Mouse (Mus musculus) forebrain, postnatal 0 days (tissue): ENCODE results near the gene Arid1b. TPM values are rescaled to one million over a fixed set of nuclear protein-coding genes. Genes with fewer than 3 reads are reported as not detected.

Experiments used
- ATAC-seq: fragments of 200-750 bp; cut with Nextera tagmentation; 2 replicates; pipeline ENCODE4 v1.8.0; 2017; ENCODE audit warnings: mild to moderate bottlenecking, moderate library complexity
- DNase-seq: peaks from one replicate; pipeline ENCODE4 v3.0.0-alpha.2; 2015
- H3K27ac ChIP-seq: fragments of 300-500 bp; sonication (generic); 2 replicates; pipeline ENCODE4 v1.5.1; 2014; ENCODE audit warnings: low read depth, mild to moderate bottlenecking, antibody characterized with exemption, low read length, moderate library complexity, mixed read lengths
- H3K27me3 ChIP-seq: fragments of 300-500 bp; sonication (generic); 2 replicates; pipeline ENCODE4 v1.6.1; 2014; ENCODE audit warnings: mild to moderate bottlenecking, low read length, mixed read lengths; ENCODE audit not compliant: insufficient read depth
- H3K36me3 ChIP-seq: fragments of 300-500 bp; sonication (generic); 2 replicates; pipeline ENCODE4 v1.6.1; 2014; ENCODE audit warnings: mild to moderate bottlenecking, moderate library complexity; ENCODE audit not compliant: insufficient read depth
- H3K4me1 ChIP-seq: fragments of 300-500 bp; sonication (generic); 2 replicates; pipeline ENCODE4 v1.6.1; 2014; ENCODE audit warnings: antibody characterized with exemption; ENCODE audit not compliant: insufficient read depth
- H3K4me2 ChIP-seq: fragments of 300-500 bp; sonication (generic); 2 replicates; pipeline ENCODE4 v1.6.1; 2014; ENCODE audit warnings: low read depth, mild to moderate bottlenecking, moderate library complexity
- H3K4me3 ChIP-seq: fragments of 300-500 bp; sonication (generic); 2 replicates; pipeline ENCODE4 v1.5.1; 2014; ENCODE audit warnings: low read depth, low read length, mixed read lengths
- H3K9ac ChIP-seq: fragments of 300-500 bp; sonication (generic); 2 replicates; pipeline ENCODE4 v1.6.1; 2014; ENCODE audit warnings: mild to moderate bottlenecking
- H3K9me3 ChIP-seq: fragments of 300-500 bp; sonication (generic); 2 replicates; pipeline ENCODE4 v1.6.1; 2016; ENCODE audit warnings: low read length
- CTCF ChIP-seq: sonication (generic); IDR thresholded peaks from 2 replicates; pipeline ENCODE4 v1.5.1; 2016; ENCODE audit warnings: antibody characterized with exemption, control low read depth, low read depth
- WGBS: fragments of 180-500 bp; shearing (Covaris S2); extraction: QIAGEN DNeasy Blood & Tissue Kit; methylation state at CpG from one replicate; pipeline ENCODE4 v1.1.7; 2014; 5-methylcytosine and 5-hydroxymethylcytosine counted together
- polyA plus RNA-seq: library from polyadenylated mRNA; unstranded; fragments of >200 nt; fragmentation: Nextera tagmentation; extraction: Ambion mirVana; gene quantifications from 2 replicates; pipeline ENCODE4 v1.2.1, GENCODE M21; 2015
- total RNA-seq: library from RNA; depleted of rRNA; stranded (reverse); fragments of >200 nt; gene quantifications from 2 replicates; pipeline ENCODE4 v1.2.3, GENCODE M21; 2014

The Arid1b gene
- total and polyA plus RNA-seq, 2 experiments from 2014 or later: 10.5 to 51.6 TPM

DNA sequence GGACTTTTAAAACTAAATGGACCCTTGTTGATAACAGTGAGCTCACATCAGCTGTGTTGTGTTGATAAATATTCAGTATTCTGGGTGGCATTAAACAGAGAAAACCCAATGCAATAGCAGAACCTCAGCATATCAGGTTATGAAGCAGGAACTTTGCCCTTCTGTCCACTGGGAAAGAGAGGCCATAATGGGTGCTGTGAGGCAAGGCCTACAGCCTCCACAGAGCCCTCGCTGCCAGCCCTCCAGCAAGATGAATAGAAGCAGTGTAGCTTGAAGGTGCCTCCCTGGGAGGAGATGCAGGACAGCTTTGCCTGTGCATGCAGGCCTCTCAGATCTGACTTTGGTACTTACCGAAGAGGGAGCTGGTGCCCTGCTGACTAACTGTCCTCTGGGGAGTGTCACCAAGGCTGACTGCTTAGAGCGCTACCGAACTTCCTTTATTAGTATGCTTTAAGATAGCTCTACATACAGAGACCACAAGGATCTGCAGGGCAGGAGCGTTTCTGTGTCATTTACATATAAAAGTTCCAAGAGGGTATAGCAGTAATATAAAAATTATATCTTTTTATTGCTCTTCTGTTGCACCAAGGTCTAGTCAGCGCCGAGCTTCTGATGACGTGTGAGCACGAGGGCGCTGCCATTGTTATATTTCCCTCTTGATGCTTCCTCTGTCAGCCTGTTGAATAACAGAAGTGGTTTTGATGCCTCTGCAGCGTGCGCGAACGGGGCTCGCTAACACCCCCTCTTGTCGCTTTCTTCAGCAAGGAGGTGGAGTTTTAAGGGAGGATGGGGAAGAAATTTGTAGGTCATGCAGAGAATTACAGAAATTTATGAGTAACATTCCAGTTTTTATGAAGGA lies 244.5 kb downstream of the Arid1b start:
- no peak overlapping the region for H3K4me3 ChIP-seq
- peaks cover 24% of the 10 kb centered on the region; the same call in 1 of the 2 replicates for H3K4me1 ChIP-seq
- no peak overlapping the region for H3K4me2 ChIP-seq
- H3K27ac ChIP-seq: no peak overlapping the region
- no peak overlapping the region; the same call in 1 of the 2 replicates for H3K9ac ChIP-seq
- TF ChIP-seq CTCF: no peak
- WGBS: 34% methylated on average over 16 of the region's 16 CpGs
- peak; percentile 74; the same call in 1 of the 2 replicates for ATAC-seq
- peak; percentile 40 for DNase-seq
- no peaks in the 10 kb centered on the region for H3K9me3 ChIP-seq
- peaks cover 3% of the 10 kb centered on the region; the same call in 1 of the 2 replicates for H3K36me3 ChIP-seq
- no peaks in the 10 kb centered on the region for H3K27me3 ChIP-seq

- no peaks in the 10 kb centered on the region for H3K27me3 ChIP-seq
- DNase-seq (no peak), ATAC-seq (no peak)
- WGBS: 66% methylated on average over 2 of the region's 2 CpGs
- H3K9me3 ChIP-seq: no peaks in the 10 kb centered on the region
- TF ChIP-seq CTCF: no peak
- no peak overlapping the region for H3K4me3 ChIP-seq
- H3K36me3 ChIP-seq: peaks cover 3% of the 10 kb centered on the region; the same call in 1 of the 2 replicates
- no peak overlapping the region for H3K9ac ChIP-seq
- 0 out of 2 replicates have a peak, but pooled peaks cover 4% of the 10 kb centered on the region for H3K4me1 ChIP-seq
- no peak overlapping the region for H3K4me2 ChIP-seq
- H3K27ac ChIP-seq: no peak overlapping the region
These were observed 250.4 kb downstream of the Arid1b start for GRCm38 (mm10) chr17:5244526-5244925.

DNA sequence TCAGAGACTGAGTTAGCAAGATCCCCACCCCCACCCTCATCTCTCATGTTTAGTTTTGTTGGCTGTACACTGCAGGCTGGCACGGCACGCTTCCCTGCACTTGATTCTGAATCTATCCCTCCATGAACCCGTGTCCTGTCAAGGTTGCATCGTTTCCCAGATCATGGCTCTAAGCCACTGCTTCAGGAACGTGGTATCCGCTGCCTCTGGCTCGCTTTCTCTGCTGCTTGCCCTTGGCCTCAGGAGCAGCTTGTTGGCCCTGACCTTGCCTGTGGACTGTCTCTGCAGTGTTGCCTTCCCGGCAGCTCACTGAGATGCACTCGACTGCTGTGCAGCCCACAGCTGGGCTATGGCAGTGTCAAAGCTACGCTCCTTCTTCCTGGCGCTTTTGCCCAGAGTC lies 252.6 kb downstream of the Arid1b start:
- WGBS: 70% methylated on average over 11 of the region's 11 CpGs
- H3K9ac ChIP-seq: no peak overlapping the region
- no peaks in the 10 kb centered on the region for H3K9me3 ChIP-seq
- H3K27ac ChIP-seq: no peak overlapping the region
- 0 out of 2 replicates have a peak, but pooled peaks cover 4% of the 10 kb centered on the region for H3K4me1 ChIP-seq
- no peak overlapping the region for H3K4me3 ChIP-seq
- no peaks in the 10 kb centered on the region for H3K27me3 ChIP-seq
- no peak overlapping the region for H3K4me2 ChIP-seq
- no peak for TF ChIP-seq CTCF
- no peak for DNase-seq
- peaks cover 3% of the 10 kb centered on the region; the same call in 1 of the 2 replicates for H3K36me3 ChIP-seq
- ATAC-seq: no peak

GRCm38 (mm10) chr17:5247247-5247646 lies 253.1 kb downstream of the Arid1b start:
- H3K27ac ChIP-seq: no peak overlapping the region
- TF ChIP-seq CTCF: no peak
- no peak overlapping the region for H3K4me3 ChIP-seq
- 0 out of 2 replicates have a peak, but pooled peaks cover 4% of the 10 kb centered on the region for H3K4me1 ChIP-seq
- DNase-seq (no peak), ATAC-seq (no peak)
- H3K4me2 ChIP-seq: no peak overlapping the region
- no peaks in the 10 kb centered on the region for H3K27me3 ChIP-seq
- peaks cover 3% of the 10 kb centered on the region; the same call in 1 of the 2 replicates for H3K36me3 ChIP-seq
- WGBS: 94% methylated on average over 7 of the region's 7 CpGs
- H3K9me3 ChIP-seq: no peaks in the 10 kb centered on the region
- no peak overlapping the region for H3K9ac ChIP-seq

- Histone ChIP-seq H3K4me2 (no peak overlapping the region), H3K27ac (no peak overlapping the region), H3K36me3 (0 out of 2 replicates have a peak, but pooled peaks cover 3% of the 10 kb centered on the region), H3K4me1 (0 out of 2 replicates have a peak, but pooled peaks cover 4% of the 10 kb centered on the region), H3K9ac (no peak overlapping the region), H3K27me3 (no peaks in the 10 kb centered on the region), H3K9me3 (no peaks in the 10 kb centered on the region), H3K4me3 (no peak overlapping the region)
- ATAC-seq (no peak), DNase-seq (no peak)
- no peak for TF ChIP-seq CTCF
- 88% methylated on average over 15 of the region's 15 CpGs for WGBS
These were observed 253.6 kb downstream of the Arid1b start for GRCm38 (mm10) chr17:5247737-5248136.

GRCm38 (mm10) chr17:5248957-5249656 lies 255.0 kb downstream of the Arid1b start:
- Histone ChIP-seq H3K36me3 (no peaks in the 10 kb centered on the region), H3K27ac (peak overlapping the region; percentile 46), H3K27me3 (no peaks in the 10 kb centered on the region), H3K4me2 (no peak overlapping the region), H3K9me3 (no peaks in the 10 kb centered on the region), H3K4me1 (0 out of 2 replicates have a peak, but pooled peaks cover 7% of the 10 kb centered on the region), H3K4me3 (no peak overlapping the region), H3K9ac (no peak overlapping the region)
- ATAC-seq (peak; percentile 86), DNase-seq (peak; percentile 84)
- 41% methylated on average over 17 of the region's 17 CpGs for WGBS
- no peak for TF ChIP-seq CTCF
